8 mouse cellular contexts compared by ENCODE assay signal in the genomic region with DNA sequence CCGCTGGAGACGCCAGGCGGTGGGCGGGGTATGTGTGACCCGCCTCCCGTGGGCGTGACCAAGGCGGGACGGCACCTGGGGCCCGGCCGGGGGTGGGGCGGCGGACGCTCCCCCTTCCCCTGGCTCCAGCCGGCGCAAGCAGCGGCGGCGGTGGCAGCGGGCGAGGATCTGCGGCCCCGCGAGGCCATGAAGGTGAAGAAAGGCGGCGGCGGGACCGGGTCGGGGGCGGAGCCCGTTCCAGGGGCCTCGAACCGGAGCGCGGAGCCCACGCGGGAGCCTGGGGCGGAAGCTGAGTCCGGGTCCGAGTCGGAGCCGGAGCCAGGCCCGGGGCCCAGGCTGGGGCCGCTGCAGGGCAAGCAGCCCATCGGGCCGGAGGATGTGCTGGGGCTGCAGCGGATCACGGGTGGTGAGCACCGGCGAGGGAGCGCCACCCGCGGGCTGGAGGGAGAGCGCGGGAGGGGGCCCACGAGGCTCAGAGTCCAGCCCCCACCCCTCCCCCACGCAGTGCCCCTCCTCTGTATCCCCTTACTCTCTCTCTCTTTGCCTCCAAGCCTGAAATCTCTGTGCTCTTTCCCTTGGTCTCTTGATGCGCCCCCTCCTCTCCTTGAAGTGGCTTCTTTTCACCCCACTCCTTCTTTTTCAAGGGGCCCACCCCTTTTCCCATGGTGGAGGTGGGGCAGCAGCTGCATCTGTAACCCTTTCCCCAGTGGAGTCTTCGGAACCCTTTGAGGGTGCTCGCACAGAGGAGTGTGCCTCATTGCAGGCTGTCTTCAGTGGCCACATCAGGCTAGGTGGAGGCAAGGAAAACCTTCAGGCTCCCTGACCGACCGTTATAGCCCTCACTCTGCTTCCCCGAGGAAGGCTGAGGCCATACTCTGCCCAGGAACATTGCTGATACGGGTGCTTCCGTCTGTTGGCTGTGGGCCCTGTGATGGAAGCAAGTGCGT. TPM values are rescaled to one million over a fixed set of nuclear protein-coding genes. Genes with fewer than 3 reads are reported as not detected.
DNase-seq lines count a peak whose midpoint lies in the region; ATAC-seq and TF ChIP-seq lines count a peak whose summit lies in the region.

Unc119 (plus strand) TSS at position 102 of the 947 bp plus-strand sequence.

- no peak within 1 kb of the TSS for H3K27ac ChIP-seq in cerebellum, adult 2 months (ENCODE audit: insufficient read depth, low read length)
- peak within 1 kb of the TSS; percentile 85 for H3K27ac ChIP-seq in forebrain, postnatal 0 days (ENCODE audit: low read depth, low read length)
- H3K27ac ChIP-seq in hindbrain, embryonic 10.5 days, result peak within 1 kb of the TSS; percentile 97
- 0 out of 2 replicates have a peak within 1 kb of the TSS, but pooled peaks have one; percentile 47 for H3K27ac ChIP-seq in lung, postnatal 0 days (ENCODE audit: low read length)

- no peak for TF ChIP-seq CTCF in cerebellum, adult 2 months (IDR thresholded peaks at IDR 0.05; ENCODE audit: borderline replicate concordance, insufficient read depth, low read depth, low read length)
- TF ChIP-seq CTCF in forebrain, postnatal 0 days (IDR thresholded peaks at IDR 0.05; ENCODE audit: low read depth), result no peak
- peak; percentile 8; the same call in 1 of the 2 replicates for TF ChIP-seq CTCF in lung, postnatal 0 days (IDR thresholded peaks at IDR 0.05)

- TF ChIP-seq EP300 in lung, postnatal 0 days (IDR thresholded peaks at IDR 0.05), result no peak

- DNase-seq in Muller cell, postnatal 12 days (ENCODE audit: inconsistent ontology term), result peak; percentile 80
- peak; percentile 74 to 77 for DNase-seq in cerebellum, adult 2 months
- DNase-seq in forebrain, postnatal 0 days, result peak; percentile 84
- DNase-seq in hindbrain, embryonic 10.5 days (ENCODE audit: low spot score), result peak; percentile 82
- peak; percentile 66 to 83 for DNase-seq in layer of hippocampus, postnatal 10 days (ENCODE audit: low spot score in 2 of 2)
- peak; percentile 83 for DNase-seq in lung, postnatal 0 days (ENCODE audit: low spot score)
- peak; percentile 80 for DNase-seq in ovary, postnatal 10 days (ENCODE audit: low spot score)
- peak; percentile 67 to 76 for DNase-seq in thymus, postnatal 10 days (ENCODE audit: low spot score in 2 of 2)

- peak; percentile 86 for ATAC-seq in forebrain, postnatal 0 days
- peak; percentile 84 for ATAC-seq in lung, postnatal 0 days

- H3K9me3 ChIP-seq in forebrain, postnatal 0 days (ENCODE audit: low read length), result no peaks in the 10 kb centered on the region
- no peaks in the 10 kb centered on the region for H3K9me3 ChIP-seq in hindbrain, embryonic 10.5 days
- no peaks in the 10 kb centered on the region for H3K9me3 ChIP-seq in lung, postnatal 0 days (ENCODE audit: low read length)

- H3K4me1 ChIP-seq in cerebellum, adult 2 months (ENCODE audit: control insufficient read depth, insufficient read depth, low read length), result peaks cover 7% of the 10 kb centered on the region; the same call in 1 of the 2 replicates
- H3K4me1 ChIP-seq in forebrain, postnatal 0 days (ENCODE audit: insufficient read depth), result no peaks in the 10 kb centered on the region
- H3K4me1 ChIP-seq in hindbrain, embryonic 10.5 days (replicated peaks), result peaks cover 58% of the 10 kb centered on the region
- H3K4me1 ChIP-seq in lung, postnatal 0 days (ENCODE audit: insufficient read depth, low read depth, low read length), result peaks cover 19% of the 10 kb centered on the region; the same call in 1 of the 2 replicates

- TF ChIP-seq POLR2A in cerebellum, adult 2 months (IDR thresholded peaks at IDR 0.05; ENCODE audit: borderline replicate concordance, insufficient read depth, low read length), result no peak

- H3K36me3 ChIP-seq in forebrain, postnatal 0 days (ENCODE audit: insufficient read depth), result peaks cover 24% of the 10 kb centered on the region
- H3K36me3 ChIP-seq in hindbrain, embryonic 10.5 days, result peaks cover 59% of the 10 kb centered on the region
- no peaks in the 10 kb centered on the region for H3K36me3 ChIP-seq in lung, postnatal 0 days (ENCODE audit: insufficient read depth, low read length)

- peak within 1 kb of the TSS; percentile 92 for H3K9ac ChIP-seq in forebrain, postnatal 0 days
- H3K9ac ChIP-seq in lung, postnatal 0 days (replicated peaks; ENCODE audit: low read depth), result peak within 1 kb of the TSS; percentile 50; the same call in 1 of the 2 replicates

- peak within 1 kb of the TSS; percentile 63 for H3K4me2 ChIP-seq in forebrain, postnatal 0 days (ENCODE audit: low read depth)
- H3K4me2 ChIP-seq in lung, postnatal 0 days (replicated peaks; ENCODE audit: low read depth, low read length), result peak within 1 kb of the TSS; percentile 98

- 2% methylated on average over 64 of the region's 66 CpGs for WGBS in cerebellum, adult 2 months
- WGBS in forebrain, postnatal 0 days, result 1% methylated on average over 57 of the region's 66 CpGs
- WGBS in hindbrain, embryonic 10.5 days, result 2% methylated on average over 66 of the region's 66 CpGs
- 1% methylated on average over 41 of the region's 66 CpGs for WGBS in lung, postnatal 0 days

- no peaks in the 10 kb centered on the region for H3K27me3 ChIP-seq in cerebellum, adult 2 months (ENCODE audit: control insufficient read depth, insufficient read depth, low read length)
- H3K27me3 ChIP-seq in forebrain, postnatal 0 days (ENCODE audit: insufficient read depth, low read length), result no peaks in the 10 kb centered on the region
- H3K27me3 ChIP-seq in hindbrain, embryonic 10.5 days (ENCODE audit: insufficient read depth, poor library complexity, severe bottlenecking), result no peaks in the 10 kb centered on the region
- H3K27me3 ChIP-seq in lung, postnatal 0 days (replicated peaks; ENCODE audit: insufficient read depth, low read length), result no peaks in the 10 kb centered on the region

- H3K4me3 ChIP-seq in cerebellum, adult 2 months (replicated peaks; ENCODE audit: insufficient read depth, low read depth, low read length), result peak within 1 kb of the TSS; percentile 57
- H3K4me3 ChIP-seq in forebrain, postnatal 0 days (ENCODE audit: low read depth, low read length), result peak within 1 kb of the TSS; percentile 83
- peak within 1 kb of the TSS; percentile 92 for H3K4me3 ChIP-seq in hindbrain, embryonic 10.5 days
- H3K4me3 ChIP-seq in lung, postnatal 0 days (ENCODE audit: low read depth, low read length), result peak within 1 kb of the TSS; percentile 65

RNA-seq across cellular contexts. Expression of gene Unc119, which starts in this region (rescaled TPM):
- 72.2 and 75.2 TPM in 2 replicates for polyA plus RNA-seq in cerebellum, adult 2 months (2012; rRNA removed)
- total RNA-seq in forebrain, postnatal 0 days (2014; rRNA removed), result 86.5 and 99.7 TPM in 2 replicates
- 72.2 and 72.5 TPM in 2 replicates for polyA plus RNA-seq in forebrain, postnatal 0 days (2015; fragmentation: Nextera tagmentation; extraction: Ambion mirVana)
- polyA plus RNA-seq in hindbrain, embryonic 10.5 days (2016; fragmentation: Nextera tagmentation; extraction: Ambion mirVana), result 59.1 and 76.7 TPM in 2 replicates
- total RNA-seq in layer of hippocampus, postnatal 10 days (2021), result 10 to 100 TPM; 37.6 to 39.0 TPM
- polyA plus RNA-seq in lung, postnatal 0 days (2015; fragmentation: Nextera tagmentation; extraction: Ambion mirVana), result 35.6 and 37.5 TPM in 2 replicates
